Mouse (Mus musculus): Measurements from ENCODE around the gene Fam118a. TPM values are rescaled to one million over a fixed set of nuclear protein-coding genes. Genes with fewer than 3 reads are reported as not detected.

The Fam118a gene
- polyA plus RNA-seq, 1 experiment from 2014 or later = 5.4 TPM

GRCm38 (mm10) chr15:85000984-85001982, 27.5 kb upstream of the Fam118a start:
- Histone ChIP-seq H3K36me3 (ENCODE audit: control insufficient read depth, insufficient read depth) (no peaks in the 10 kb centered on the region), H3K4me3 (ENCODE audit: low read depth, low read length) (no peak overlapping the region), H3K9me3 (replicated peaks; ENCODE audit: control insufficient read depth, low read length) (no peaks in the 10 kb centered on the region), H3K27ac (ENCODE audit: low read length) (no peak overlapping the region), H3K9ac (ENCODE audit: low read depth, low read length) (no peak overlapping the region), H3K4me2 (ENCODE audit: low read depth, low read length) (no peak overlapping the region), H3K4me1 (ENCODE audit: control insufficient read depth, low read depth, low read length) (no peaks in the 10 kb centered on the region), H3K27me3 (ENCODE audit: control insufficient read depth, insufficient read depth, low read depth, low read length) (peaks cover 2% of the 10 kb centered on the region; the same call in 1 of the 2 replicates)
- 18% methylated on average over 29 of the region's 29 CpGs for WGBS (ENCODE audit: insufficient replicate concordance)
- peak; percentile 41; the same call in 1 of the 2 replicates for ATAC-seq (ENCODE audit: low read depth)

DNA sequence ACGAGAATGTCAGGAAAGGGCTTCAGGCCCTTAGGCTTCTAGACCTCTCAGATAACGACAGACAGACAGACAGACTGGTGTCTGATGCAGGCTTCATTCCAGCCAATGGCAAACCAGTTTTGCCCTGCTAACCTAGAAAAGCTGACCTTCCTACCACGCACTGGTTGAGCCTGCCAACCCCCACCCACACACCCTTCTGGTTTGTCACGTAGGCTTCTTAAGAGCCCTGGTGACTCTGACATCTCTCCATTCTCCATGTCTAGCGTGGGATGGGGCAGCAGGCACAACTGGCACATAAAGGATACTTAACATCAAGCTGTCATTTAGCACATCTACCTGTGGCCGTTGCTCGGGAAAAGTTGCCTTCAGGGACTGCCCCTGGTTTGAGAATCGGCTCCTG, 19.1 kb upstream of the Fam118a start:
- Histone ChIP-seq H3K4me3 (ENCODE audit: low read depth, low read length) (no peak overlapping the region), H3K9me3 (replicated peaks; ENCODE audit: control insufficient read depth, low read length) (no peaks in the 10 kb centered on the region), H3K4me2 (ENCODE audit: low read depth, low read length) (no peak overlapping the region), H3K27me3 (ENCODE audit: control insufficient read depth, insufficient read depth, low read depth, low read length) (no peaks in the 10 kb centered on the region), H3K36me3 (ENCODE audit: control insufficient read depth, insufficient read depth) (no peaks in the 10 kb centered on the region), H3K9ac (ENCODE audit: low read depth, low read length) (no peak overlapping the region), H3K27ac (ENCODE audit: low read length) (no peak overlapping the region), H3K4me1 (ENCODE audit: control insufficient read depth, low read depth, low read length) (no peaks in the 10 kb centered on the region)
- WGBS (ENCODE audit: insufficient replicate concordance) = 56% methylated on average over 8 of the region's 8 CpGs
- ATAC-seq (ENCODE audit: low read depth) = no peak

DNA sequence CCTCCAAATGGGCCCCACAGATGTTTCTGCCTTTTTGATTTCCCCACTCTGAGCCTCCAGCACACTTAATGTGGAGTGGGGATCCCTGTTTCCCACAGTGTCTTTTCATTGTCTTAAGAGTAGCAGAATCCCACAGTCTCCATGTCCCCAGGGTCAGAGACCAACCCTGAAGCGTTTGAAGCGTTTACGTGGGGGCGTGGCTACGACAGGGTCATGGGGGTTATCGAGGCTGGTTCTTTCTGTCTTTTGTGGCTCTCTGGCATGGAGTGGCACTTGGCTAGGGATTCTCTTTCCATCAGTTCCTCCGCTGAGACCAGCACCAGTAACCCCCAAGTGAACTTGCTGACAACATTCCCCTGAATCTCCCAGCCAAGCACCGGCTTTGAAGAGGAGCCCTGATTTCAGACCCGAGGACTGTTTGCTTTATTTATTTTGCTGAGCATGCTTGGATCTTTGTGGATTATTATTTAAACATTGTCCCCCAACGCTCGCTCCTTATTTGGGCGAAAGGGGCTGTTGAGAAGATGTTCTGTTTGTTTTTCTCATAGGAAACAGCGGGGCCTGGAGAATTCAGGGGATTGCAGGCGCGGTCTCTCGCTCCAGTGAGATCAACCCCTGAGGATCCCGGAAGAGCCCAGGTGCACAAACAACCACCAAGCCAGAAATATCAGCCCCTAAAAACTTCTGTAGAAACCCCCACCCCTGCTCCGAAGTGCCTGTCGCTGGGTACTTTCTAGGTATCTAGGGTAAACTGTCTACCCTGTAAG, 16.7 kb upstream of the Fam118a start:
- Histone ChIP-seq H3K27me3 (ENCODE audit: control insufficient read depth, insufficient read depth, low read depth, low read length) (peaks cover 6% of the 10 kb centered on the region), H3K4me1 (ENCODE audit: control insufficient read depth, low read depth, low read length) (no peaks in the 10 kb centered on the region), H3K9ac (ENCODE audit: low read depth, low read length) (no peak overlapping the region), H3K4me2 (ENCODE audit: low read depth, low read length) (no peak overlapping the region), H3K9me3 (replicated peaks; ENCODE audit: control insufficient read depth, low read length) (no peaks in the 10 kb centered on the region), H3K27ac (ENCODE audit: low read length) (no peak overlapping the region), H3K36me3 (ENCODE audit: control insufficient read depth, insufficient read depth) (no peaks in the 10 kb centered on the region), H3K4me3 (ENCODE audit: low read depth, low read length) (no peak overlapping the region)
- WGBS (ENCODE audit: insufficient replicate concordance) = 38% methylated on average over 19 of the region's 19 CpGs
- no peak for ATAC-seq (ENCODE audit: low read depth)

DNA sequence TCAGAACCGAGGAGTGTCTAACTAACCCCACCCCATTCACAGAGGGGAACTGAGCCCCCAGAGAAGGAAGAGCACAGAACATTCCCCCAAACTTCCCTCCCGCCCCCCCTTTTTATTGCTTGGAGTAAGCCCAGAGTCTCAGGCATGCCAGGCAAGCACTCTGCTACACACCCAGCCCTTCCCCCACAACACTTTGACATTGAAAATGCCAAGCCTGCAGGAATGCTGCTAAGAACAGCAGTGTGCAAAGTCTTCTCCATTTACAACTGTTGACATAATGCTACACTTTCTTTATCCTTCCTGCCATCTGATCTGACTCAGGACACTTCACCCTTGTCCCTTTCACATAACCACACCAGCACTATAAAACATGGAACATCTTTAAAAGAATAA, 16.1 kb upstream of the Fam118a start:
- Histone ChIP-seq H3K27ac (ENCODE audit: low read length) (no peak overlapping the region), H3K9me3 (replicated peaks; ENCODE audit: control insufficient read depth, low read length) (no peaks in the 10 kb centered on the region), H3K4me3 (ENCODE audit: low read depth, low read length) (no peak overlapping the region), H3K36me3 (ENCODE audit: control insufficient read depth, insufficient read depth) (no peaks in the 10 kb centered on the region), H3K4me2 (ENCODE audit: low read depth, low read length) (no peak overlapping the region), H3K27me3 (ENCODE audit: control insufficient read depth, insufficient read depth, low read depth, low read length) (peaks cover 10% of the 10 kb centered on the region), H3K9ac (ENCODE audit: low read depth, low read length) (no peak overlapping the region), H3K4me1 (ENCODE audit: control insufficient read depth, low read depth, low read length) (no peaks in the 10 kb centered on the region)
- WGBS (ENCODE audit: insufficient replicate concordance) = 40% methylated on average over 2 of the region's 2 CpGs
- no peak for ATAC-seq (ENCODE audit: low read depth)

- Histone ChIP-seq H3K27me3 (ENCODE audit: control insufficient read depth, insufficient read depth, low read depth, low read length) (peaks cover 10% of the 10 kb centered on the region), H3K4me3 (ENCODE audit: low read depth, low read length) (no peak overlapping the region), H3K9me3 (replicated peaks; ENCODE audit: control insufficient read depth, low read length) (no peaks in the 10 kb centered on the region), H3K9ac (ENCODE audit: low read depth, low read length) (no peak overlapping the region), H3K27ac (ENCODE audit: low read length) (no peak overlapping the region), H3K36me3 (ENCODE audit: control insufficient read depth, insufficient read depth) (no peaks in the 10 kb centered on the region), H3K4me2 (ENCODE audit: low read depth, low read length) (no peak overlapping the region), H3K4me1 (ENCODE audit: control insufficient read depth, low read depth, low read length) (no peaks in the 10 kb centered on the region)
- WGBS (ENCODE audit: insufficient replicate concordance) = 66% methylated on average over 11 of the region's 11 CpGs
- no peak for ATAC-seq (ENCODE audit: low read depth)
Measured at GRCm38 (mm10) chr15:85015771-85016170, 13.0 kb upstream of the Fam118a start.

DNA sequence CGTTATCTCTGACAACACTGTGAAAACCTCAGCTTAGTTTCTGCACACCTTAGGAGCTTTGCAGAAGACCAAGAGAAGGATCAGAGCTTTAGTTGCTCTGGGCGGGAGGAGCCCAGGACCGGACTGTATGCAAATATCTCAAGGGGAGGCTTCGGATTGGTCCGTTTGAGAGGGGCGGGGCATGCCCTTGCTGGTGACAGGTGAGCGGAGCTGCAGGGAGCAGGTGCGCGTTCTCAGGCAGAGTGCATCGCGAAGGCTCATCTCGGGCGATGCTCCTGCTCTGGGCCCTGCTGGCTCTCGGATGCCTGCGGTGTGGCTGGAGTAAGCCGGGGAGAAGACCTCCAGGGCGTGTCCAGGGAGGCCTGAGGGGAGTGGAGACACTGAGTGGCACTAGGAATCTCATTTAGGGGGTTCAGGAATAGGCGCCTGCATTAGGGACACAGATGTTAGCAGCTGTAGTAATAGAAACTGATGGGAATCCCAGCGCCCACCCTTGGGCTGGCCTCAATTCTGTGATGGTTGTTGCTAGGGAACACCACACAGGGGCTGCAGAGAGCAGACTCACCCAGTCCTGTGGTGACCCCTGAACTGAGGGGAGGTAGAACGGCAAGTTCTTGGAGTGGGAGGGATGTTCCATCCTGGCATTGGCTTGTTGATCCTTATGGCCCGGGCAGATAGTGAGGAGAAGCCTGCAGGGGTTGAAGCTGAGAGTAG, 11.6 kb upstream of the Fam118a start, which contains the start of gene Upk3a:
Upk3a (plus strand) TSS at position 191 of the 714 bp plus-strand sequence.
- Histone ChIP-seq H3K27ac (ENCODE audit: low read length) (no peak within 1 kb of the TSS), H3K4me1 (ENCODE audit: control insufficient read depth, low read depth, low read length) (no peaks in the 10 kb centered on the region), H3K9me3 (replicated peaks; ENCODE audit: control insufficient read depth, low read length) (no peaks in the 10 kb centered on the region), H3K4me3 (ENCODE audit: low read depth, low read length) (no peak within 1 kb of the TSS), H3K4me2 (ENCODE audit: low read depth, low read length) (no peak within 1 kb of the TSS), H3K36me3 (ENCODE audit: control insufficient read depth, insufficient read depth) (no peaks in the 10 kb centered on the region), H3K9ac (ENCODE audit: low read depth, low read length) (no peak within 1 kb of the TSS), H3K27me3 (ENCODE audit: control insufficient read depth, insufficient read depth, low read depth, low read length) (peaks cover 10% of the 10 kb centered on the region)
- WGBS (ENCODE audit: insufficient replicate concordance) = 7% methylated on average over 21 of the region's 21 CpGs
- peak; percentile 62 for ATAC-seq (ENCODE audit: low read depth)

DNA sequence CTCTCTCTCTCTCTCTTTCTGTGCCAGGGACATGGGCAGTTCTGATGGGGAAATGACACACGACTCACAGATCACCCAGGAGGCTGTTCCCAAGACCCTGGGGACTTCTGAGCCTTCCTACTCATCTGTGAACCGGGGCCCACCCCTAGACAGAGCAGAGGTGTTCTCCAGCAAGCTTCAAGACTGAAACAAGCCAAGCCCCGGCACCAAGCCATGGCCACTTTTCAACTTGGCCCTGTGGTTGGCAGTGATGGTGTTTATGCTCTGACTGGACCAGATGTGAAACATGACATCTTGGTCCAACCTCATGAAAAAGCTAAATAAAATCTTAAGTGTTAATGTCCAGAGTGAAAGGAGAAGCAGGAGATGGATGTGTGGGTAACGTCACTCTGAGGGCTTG, 6.5 kb upstream of the Fam118a start:
- no peak overlapping the region for H3K9ac ChIP-seq (ENCODE audit: low read depth, low read length)
- H3K36me3 ChIP-seq (ENCODE audit: control insufficient read depth, insufficient read depth) = no peaks in the 10 kb centered on the region
- H3K4me1 ChIP-seq (ENCODE audit: control insufficient read depth, low read depth, low read length) = no peaks in the 10 kb centered on the region
- no peaks in the 10 kb centered on the region for H3K9me3 ChIP-seq (replicated peaks; ENCODE audit: control insufficient read depth, low read length)
- H3K27me3 ChIP-seq (ENCODE audit: control insufficient read depth, insufficient read depth, low read depth, low read length) = peaks cover 3% of the 10 kb centered on the region
- no peak overlapping the region for H3K4me2 ChIP-seq (ENCODE audit: low read depth, low read length)
- H3K4me3 ChIP-seq (ENCODE audit: low read depth, low read length) = no peak overlapping the region
- WGBS (ENCODE audit: insufficient replicate concordance) = 52% methylated on average over 4 of the region's 4 CpGs
- H3K27ac ChIP-seq (ENCODE audit: low read length) = no peak overlapping the region
- no peak for ATAC-seq (ENCODE audit: low read depth)

GRCm38 (mm10) chr15:85026197-85026596, 2.6 kb upstream of the Fam118a start:
- H3K9ac ChIP-seq (ENCODE audit: low read depth, low read length) = no peak overlapping the region
- no peaks in the 10 kb centered on the region for H3K27me3 ChIP-seq (ENCODE audit: control insufficient read depth, insufficient read depth, low read depth, low read length)
- H3K36me3 ChIP-seq (ENCODE audit: control insufficient read depth, insufficient read depth) = no peaks in the 10 kb centered on the region
- H3K4me3 ChIP-seq (ENCODE audit: low read depth, low read length) = no peak overlapping the region
- H3K9me3 ChIP-seq (replicated peaks; ENCODE audit: control insufficient read depth, low read length) = no peaks in the 10 kb centered on the region
- no peak for ATAC-seq (ENCODE audit: low read depth)
- H3K27ac ChIP-seq (ENCODE audit: low read length) = no peak overlapping the region
- H3K4me1 ChIP-seq (ENCODE audit: control insufficient read depth, low read depth, low read length) = no peaks in the 10 kb centered on the region
- H3K4me2 ChIP-seq (ENCODE audit: low read depth, low read length) = no peak overlapping the region
- 45% methylated on average over 4 of the region's 4 CpGs for WGBS (ENCODE audit: insufficient replicate concordance)

All from liver, embryonic 16.5 days (tissue).